ENCODE assay signal across 9 mouse cellular contexts in the genomic region with DNA sequence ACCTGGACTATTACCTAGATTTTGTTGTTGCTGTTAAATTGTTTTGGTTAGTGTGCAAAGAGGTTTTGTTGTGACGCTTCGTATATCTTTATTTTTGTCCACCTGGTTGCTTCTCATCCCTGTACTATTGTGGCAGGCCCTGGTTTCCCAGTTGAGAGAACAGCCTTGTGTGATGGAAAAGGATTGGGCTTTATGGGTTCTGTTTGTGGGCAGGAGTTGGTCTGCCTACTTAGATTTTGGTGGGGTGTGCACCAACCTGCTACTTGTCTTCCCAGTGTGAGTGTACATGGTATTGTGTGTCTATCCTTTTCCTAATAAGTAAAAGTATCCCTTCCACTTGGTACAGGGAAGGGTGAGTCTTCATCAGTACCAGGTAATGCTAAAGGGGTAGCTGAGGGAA. TPM values are rescaled to one million over a fixed set of nuclear protein-coding genes. Genes with fewer than 3 reads are reported as not detected.
DNase-seq lines count a peak whose midpoint lies in the region; ATAC-seq and TF ChIP-seq lines count a peak whose summit lies in the region.
"Had no signal": no experiment of that assay in that cellular context is flagged by ENCODE, and none has a peak within 500 bp of the region (broad histone marks: within the 10 kb centered on the region; RNA-seq: fewer than 3 reads in every experiment).

No protein-coding gene starts in this region.

- no peak for ATAC-seq in forebrain, embryonic 11.5 days (replicated peaks; ENCODE audit: low FRiP score)
- no peak for ATAC-seq in limb, embryonic 11.5 days (ENCODE audit: insufficient number of reproducible peaks, low FRiP score, low TSS enrichment, low read depth)
- no peak for ATAC-seq in stomach, embryonic 16.5 days (ENCODE audit: insufficient read depth, low FRiP score)
- ATAC-seq: Patski had no signal

- in situ Hi-C loops in CH12.LX (cut with MboI; ENCODE audit: low pct_ligation_motif_present, low pct_unique_long_range_greater_than_20kb, low sequenced_read_pairs), result no loop called here

- no peaks in the 10 kb centered on the region for H3K27me3 ChIP-seq in heart, adult 2 months (ENCODE audit: control insufficient read depth, insufficient read depth, low read length)
- H3K27me3 ChIP-seq in CH12.LX (replicated peaks), result no peaks in the 10 kb centered on the region
- H3K27me3 ChIP-seq in forebrain, embryonic 11.5 days (ENCODE audit: control insufficient read depth, insufficient read depth, low read length), result no peaks in the 10 kb centered on the region
- no peaks in the 10 kb centered on the region for H3K27me3 ChIP-seq in limb, embryonic 11.5 days (ENCODE audit: control insufficient read depth, insufficient read depth, low read length)
- no peaks in the 10 kb centered on the region for H3K27me3 ChIP-seq in stomach, embryonic 16.5 days (ENCODE audit: control insufficient read depth, insufficient read depth, low read length)
- H3K27me3 ChIP-seq: Patski had no signal

- H3K9ac ChIP-seq in heart, adult 2 months (ENCODE audit: low read depth, low read length), result no peak overlapping the region
- peak overlapping the region; percentile 93 for H3K9ac ChIP-seq in CH12.LX (ENCODE audit: insufficient read depth, low read depth)
- peak overlapping the region; percentile 47 for H3K9ac ChIP-seq in forebrain, embryonic 11.5 days (ENCODE audit: low read length)
- H3K9ac ChIP-seq in limb, embryonic 11.5 days (ENCODE audit: low read length), result no peak overlapping the region
- H3K9ac ChIP-seq in stomach, embryonic 16.5 days (ENCODE audit: low read length), result peak overlapping the region; percentile 95

- no peak for TF ChIP-seq EP300 in heart, adult 2 months (IDR thresholded peaks at IDR 0.05; ENCODE audit: insufficient read depth, low read depth, low read length)
- no peak for TF ChIP-seq EP300 in CH12.LX (IDR thresholded peaks at IDR 0.05; ENCODE audit: low read length)

- no peaks in the 10 kb centered on the region for H3K9me3 ChIP-seq in CH12.LX (replicated peaks; ENCODE audit: low read length)
- H3K9me3 ChIP-seq in forebrain, embryonic 11.5 days (ENCODE audit: control insufficient read depth, low read length), result no peaks in the 10 kb centered on the region
- no peaks in the 10 kb centered on the region for H3K9me3 ChIP-seq in limb, embryonic 11.5 days (ENCODE audit: control insufficient read depth, low read length)
- H3K9me3 ChIP-seq in stomach, embryonic 16.5 days (replicated peaks; ENCODE audit: control insufficient read depth, low read length), result no peaks in the 10 kb centered on the region

- no peak for TF ChIP-seq POLR2A in heart, adult 2 months (IDR thresholded peaks at IDR 0.05; ENCODE audit: insufficient read depth, low read depth, low read length)
- no peak for TF ChIP-seq POLR2A in CH12.LX (IDR thresholded peaks at IDR 0.05; ENCODE audit: low read depth, low read length)

- peak overlapping the region; percentile 93 for H3K27ac ChIP-seq in heart, adult 2 months
- peak overlapping the region; percentile 92 for H3K27ac ChIP-seq in CH12.LX (ENCODE audit: insufficient read depth, low read depth)
- H3K27ac ChIP-seq in forebrain, embryonic 11.5 days (ENCODE audit: low read depth, low read length), result no peak overlapping the region
- no peak overlapping the region for H3K27ac ChIP-seq in limb, embryonic 11.5 days (replicated peaks; ENCODE audit: low read depth, low read length)
- H3K27ac ChIP-seq in stomach, embryonic 16.5 days (ENCODE audit: low read length), result peak overlapping the region; percentile 68

- H3K4me2 ChIP-seq in CH12.LX (ENCODE audit: insufficient read depth, low read depth, poor library complexity, severe bottlenecking), result peak overlapping the region; percentile 95
- peak overlapping the region; percentile 73 for H3K4me2 ChIP-seq in forebrain, embryonic 11.5 days (ENCODE audit: low read depth, low read length, severe bottlenecking)
- peak overlapping the region; percentile 90 for H3K4me2 ChIP-seq in limb, embryonic 11.5 days (ENCODE audit: low read depth, severe bottlenecking)
- H3K4me2 ChIP-seq in stomach, embryonic 16.5 days (ENCODE audit: low read depth, low read length), result peak overlapping the region; percentile 89

- peaks cover 14% of the 10 kb centered on the region for H3K36me3 ChIP-seq in heart, adult 2 months (ENCODE audit: control insufficient read depth, insufficient read depth, low read length)
- H3K36me3 ChIP-seq in CH12.LX (replicated peaks in 1 of 2; ENCODE audit: control insufficient read depth in 1 of 2, insufficient read depth in 1 of 2, low read length in 1 of 2), result peaks cover 8 to 53% of the 10 kb centered on the region in 2 experiments
- no peaks in the 10 kb centered on the region for H3K36me3 ChIP-seq in forebrain, embryonic 11.5 days (ENCODE audit: control insufficient read depth, insufficient read depth, low read length)
- H3K36me3 ChIP-seq in limb, embryonic 11.5 days (ENCODE audit: control insufficient read depth, insufficient read depth, low read length), result peaks cover 2% of the 10 kb centered on the region; the same call in 1 of the 2 replicates
- H3K36me3 ChIP-seq in stomach, embryonic 16.5 days (ENCODE audit: control insufficient read depth, insufficient read depth, low read length), result no peaks in the 10 kb centered on the region

- peaks cover 3% of the 10 kb centered on the region for H3K79me2 ChIP-seq in heart, adult 2 months (replicated peaks; ENCODE audit: control insufficient read depth, insufficient read depth, low read length)
- H3K79me2 ChIP-seq in CH12.LX (replicated peaks; ENCODE audit: control insufficient read depth, extremely low read depth, insufficient read depth, poor library complexity, severe bottlenecking), result peaks cover 87% of the 10 kb centered on the region

- peak; percentile 1 to 12 for DNase-seq in heart, adult 2 months
- DNase-seq in heart, adult 18-20 months, result no peak
- no peak for DNase-seq in CH12.LX (ENCODE audit: extremely low read depth)
- peak; percentile 7 for DNase-seq in forebrain, embryonic 11.5 days (ENCODE audit: low spot score)
- DNase-seq in limb, embryonic 11.5 days (ENCODE audit: low spot score), result no peak
- no peak for DNase-seq in yolk sac, embryonic 10.5 days (ENCODE audit: low spot score)
- no peak for DNase-seq in embryo, embryonic 11 days

- TF ChIP-seq CTCF in heart, adult 2 months (IDR thresholded peaks at IDR 0.05), result no peak
- TF ChIP-seq CTCF in CH12.LX (conservative IDR thresholded peaks at IDR 0.05 in 1 of 2, IDR thresholded peaks at IDR 0.05 in 1 of 2; ENCODE audit: low read depth in 2 of 2, low read length in 2 of 2), result no peak

- H3K4me3 ChIP-seq in heart, adult 2 months, result no peak overlapping the region
- H3K4me3 ChIP-seq in CH12.LX (replicated peaks in 1 of 3; ENCODE audit: low read depth in 2 of 3, low read length in 2 of 3, poor library complexity in 1 of 3), result peak overlapping the region; percentile 62 to 89 (median 67)
- H3K4me3 ChIP-seq in forebrain, embryonic 11.5 days (ENCODE audit: low read depth, low read length), result peak overlapping the region; percentile 86; the same call in 1 of the 2 replicates
- H3K4me3 ChIP-seq in limb, embryonic 11.5 days (ENCODE audit: low read depth, low read length), result no peak overlapping the region
- H3K4me3 ChIP-seq in stomach, embryonic 16.5 days (replicated peaks; ENCODE audit: low read length), result peak overlapping the region; percentile 85

- intact Hi-C loops in heart, adult 2 months (cut with DNase I), result loop anchor here (10.0 kb wide), 1 partner anchor 445 kb away; no protein-coding TSS in a partner anchor

- WGBS in heart, adult 2 months, result 88% methylated on average over 2 of the region's 2 CpGs
- WGBS in forebrain, embryonic 11.5 days, result 92% methylated on average over 2 of the region's 2 CpGs
- WGBS in limb, embryonic 11.5 days, result 91% methylated on average over 2 of the region's 2 CpGs
- WGBS in stomach, embryonic 16.5 days, result 86% methylated on average over 2 of the region's 2 CpGs

- dilution Hi-C loops in CH12.LX (cut with MboI; ENCODE audit: extremely low pct_ligation_motif_present, extremely low pct_unique_long_range_greater_than_20kb, low sequenced_read_pairs), result no loop called here

- no peak for TF ChIP-seq RAD21 in CH12.LX (IDR thresholded peaks at IDR 0.05; ENCODE audit: low read depth, low read length)

- peaks cover 19% of the 10 kb centered on the region for H3K4me1 ChIP-seq in heart, adult 2 months (ENCODE audit: control insufficient read depth, insufficient read depth, low read length)
- peaks cover 23 to 51% of the 10 kb centered on the region in 2 experiments for H3K4me1 ChIP-seq in CH12.LX (ENCODE audit: control insufficient read depth in 1 of 2, insufficient read depth in 2 of 2)
- peaks cover 21% of the 10 kb centered on the region for H3K4me1 ChIP-seq in forebrain, embryonic 11.5 days (replicated peaks; ENCODE audit: control insufficient read depth, insufficient read depth, low read length)
- peaks cover 23% of the 10 kb centered on the region for H3K4me1 ChIP-seq in limb, embryonic 11.5 days (ENCODE audit: control insufficient read depth, insufficient read depth, low read length)
- peaks cover 51% of the 10 kb centered on the region for H3K4me1 ChIP-seq in stomach, embryonic 16.5 days (ENCODE audit: control insufficient read depth, insufficient read depth, low read length)

RNA-seq across cellular contexts. Expression of a gene that starts 2.9 kb away (rescaled TPM):
- total RNA-seq in heart, adult 2 months (2021), result 10 to 100 TPM; 60.2 to 63.4 TPM
- 42.3 and 73.6 TPM in 2 replicates for polyA plus RNA-seq in heart, adult 2 months (2012; rRNA removed)
- 10 to 100 TPM; 60.2 to 62.7 TPM for total RNA-seq in heart, adult 18-20 months (2021)
- total RNA-seq in CH12.LX (2012; rRNA removed) (34.0 and 71.1 TPM in 2 replicates), CH12.LX (2014; rRNA removed) (12.0 and 13.4 TPM in 2 replicates)
- 82.3 and 84.5 TPM in 2 replicates for polyA plus RNA-seq in CH12.LX (2012; ENCODE audit: insufficient read length, low read depth)
- 3.2 and 3.4 TPM in 2 replicates for polyA plus RNA-seq in forebrain, embryonic 11.5 days (2014; fragmentation: Nextera tagmentation; extraction: Ambion mirVana)
- 2.1 and 2.3 TPM in 2 replicates for polyA plus RNA-seq in limb, embryonic 11.5 days (2014; fragmentation: Nextera tagmentation; extraction: Ambion mirVana)
- polyA plus RNA-seq in stomach, embryonic 16.5 days (2015; fragmentation: Nextera tagmentation; extraction: Ambion mirVana), result 3.8 and 4.6 TPM in 2 replicates

RNA-seq across cellular contexts. Expression of a gene that starts 3.2 kb away (rescaled TPM):
- under 1 TPM; 0.61 to 0.70 TPM for total RNA-seq in heart, adult 2 months (2021)
- polyA plus RNA-seq in heart, adult 2 months (2012; rRNA removed), result 1.3 and 1.5 TPM in 2 replicates
- total RNA-seq in heart, adult 18-20 months (2021), result 1 to 10 TPM in 1 of 2 experiments, under 1 TPM in 1; 0.62 to 4.8 TPM
- 42.2 and 57.5 TPM in 2 replicates for total RNA-seq in CH12.LX (2012; rRNA removed)
- total RNA-seq in CH12.LX (2014; rRNA removed), result 11.8 and 17.6 TPM in 2 replicates
- 49.2 and 58.2 TPM in 2 replicates for polyA plus RNA-seq in CH12.LX (2012; ENCODE audit: insufficient read length, low read depth)
- 1.1 and 1.4 TPM in 2 replicates for polyA plus RNA-seq in forebrain, embryonic 11.5 days (2014; fragmentation: Nextera tagmentation; extraction: Ambion mirVana)
- 1.1 TPM in 2 replicates for polyA plus RNA-seq in limb, embryonic 11.5 days (2014; fragmentation: Nextera tagmentation; extraction: Ambion mirVana)
- 0.88 and 1.3 TPM in 2 replicates for polyA plus RNA-seq in stomach, embryonic 16.5 days (2015; fragmentation: Nextera tagmentation; extraction: Ambion mirVana)

RNA-seq across cellular contexts. Expression of a gene that starts 3.5 kb away (rescaled TPM):
- 10 to 100 TPM; 27.1 to 28.0 TPM for total RNA-seq in heart, adult 2 months (2021)
- 36.0 and 36.6 TPM in 2 replicates for polyA plus RNA-seq in heart, adult 2 months (2012; rRNA removed)
- 10 to 100 TPM; 25.4 to 26.0 TPM for total RNA-seq in heart, adult 18-20 months (2021)
- 93.2 and 101 TPM in 2 replicates for total RNA-seq in CH12.LX (2012; rRNA removed)
- 84.1 and 93.3 TPM in 2 replicates for total RNA-seq in CH12.LX (2014; rRNA removed)
- 146 and 151 TPM in 2 replicates for polyA plus RNA-seq in CH12.LX (2012; ENCODE audit: insufficient read length, low read depth)
- 73.5 and 86.5 TPM in 2 replicates for polyA plus RNA-seq in forebrain, embryonic 11.5 days (2014; fragmentation: Nextera tagmentation; extraction: Ambion mirVana)
- 81.7 and 82.6 TPM in 2 replicates for polyA plus RNA-seq in limb, embryonic 11.5 days (2014; fragmentation: Nextera tagmentation; extraction: Ambion mirVana)
- polyA plus RNA-seq in stomach, embryonic 16.5 days (2015; fragmentation: Nextera tagmentation; extraction: Ambion mirVana), result 73.8 and 83.1 TPM in 2 replicates

RNA-seq across cellular contexts. Expression of a gene that starts 29.4 kb away (rescaled TPM):
- 10 to 100 TPM; 62.6 to 72.8 TPM for total RNA-seq in heart, adult 2 months (2021)
- polyA plus RNA-seq in heart, adult 2 months (2012; rRNA removed), result 53.8 and 63.0 TPM in 2 replicates
- total RNA-seq in heart, adult 18-20 months (2021), result 10 to 100 TPM; 65.1 to 67.1 TPM
- 21.7 and 24.2 TPM in 2 replicates for total RNA-seq in CH12.LX (2012; rRNA removed)
- total RNA-seq in CH12.LX (2014; rRNA removed), result 8.5 and 9.5 TPM in 2 replicates
- 23.3 and 23.4 TPM in 2 replicates for polyA plus RNA-seq in CH12.LX (2012; ENCODE audit: insufficient read length, low read depth)
- polyA plus RNA-seq in forebrain, embryonic 11.5 days (2014; fragmentation: Nextera tagmentation; extraction: Ambion mirVana), result 79.9 and 83.0 TPM in 2 replicates
- polyA plus RNA-seq in limb, embryonic 11.5 days (2014; fragmentation: Nextera tagmentation; extraction: Ambion mirVana), result 38.6 and 63.4 TPM in 2 replicates
- 73.5 and 83.1 TPM in 2 replicates for polyA plus RNA-seq in stomach, embryonic 16.5 days (2015; fragmentation: Nextera tagmentation; extraction: Ambion mirVana)

RNA-seq across cellular contexts. Expression of a gene that starts 29.5 kb away (rescaled TPM):
- 10 to 100 TPM; 29.6 to 46.6 TPM for total RNA-seq in heart, adult 2 months (2021)
- 56.0 and 61.9 TPM in 2 replicates for polyA plus RNA-seq in heart, adult 2 months (2012; rRNA removed)
- 10 to 100 TPM; 36.7 to 57.6 TPM for total RNA-seq in heart, adult 18-20 months (2021)
- total RNA-seq in CH12.LX (2012; rRNA removed), result 32.4 and 40.5 TPM in 2 replicates
- 31.9 and 35.5 TPM in 2 replicates for total RNA-seq in CH12.LX (2014; rRNA removed)
- 38.5 and 41.9 TPM in 2 replicates for polyA plus RNA-seq in CH12.LX (2012; ENCODE audit: insufficient read length, low read depth)
- 67.6 and 69.9 TPM in 2 replicates for polyA plus RNA-seq in forebrain, embryonic 11.5 days (2014; fragmentation: Nextera tagmentation; extraction: Ambion mirVana)
- 60.9 and 69.0 TPM in 2 replicates for polyA plus RNA-seq in limb, embryonic 11.5 days (2014; fragmentation: Nextera tagmentation; extraction: Ambion mirVana)
- polyA plus RNA-seq in stomach, embryonic 16.5 days (2015; fragmentation: Nextera tagmentation; extraction: Ambion mirVana), result 71.7 and 74.1 TPM in 2 replicates

Comparison
In these comparisons a context has a peak if more than half of its experiments do, and no peak if none do; other contexts are left out.
1. DNase-seq: peak in heart, adult 2 months (2 of 2) and forebrain, embryonic 11.5 days (single experiment); none in heart, adult 18-20 months (0 of 2), CH12.LX (single experiment), limb, embryonic 11.5 days (single experiment), yolk sac, embryonic 10.5 days (single experiment) and embryo, embryonic 11 days (single experiment).
2. H3K27ac ChIP-seq: peak in heart, adult 2 months (single experiment), CH12.LX (single experiment) and stomach, embryonic 16.5 days (single experiment); none in forebrain, embryonic 11.5 days (single experiment) and limb, embryonic 11.5 days (single experiment).
3. H3K4me3 ChIP-seq: peak in CH12.LX (3 of 3), forebrain, embryonic 11.5 days (single experiment) and stomach, embryonic 16.5 days (single experiment); none in heart, adult 2 months (single experiment) and limb, embryonic 11.5 days (single experiment).
4. H3K9ac ChIP-seq: peak in CH12.LX (single experiment), forebrain, embryonic 11.5 days (single experiment) and stomach, embryonic 16.5 days (single experiment); none in heart, adult 2 months (single experiment) and limb, embryonic 11.5 days (single experiment).
5. RNA of a gene that starts 3.2 kb away (polyA plus RNA-seq): 49.2 to 58.2 TPM in CH12.LX; 1.3 to 1.5 TPM in heart, adult 2 months, 1.1 to 1.4 TPM in forebrain, embryonic 11.5 days, 1.1 TPM in limb, embryonic 11.5 days and 0.88 to 1.3 TPM in stomach, embryonic 16.5 days; every median in the first group is over 10 times any median in the second.
6. Peak in every context shown above with its lines, with median percentiles within 50 percentile points of each other: H3K4me2 ChIP-seq.